Mouse (Mus musculus): ENCODE measurements around the gene Ruvbl1. TPM values are rescaled to one million over a fixed set of nuclear protein-coding genes. Genes with fewer than 3 reads are reported as not detected.

Gene Ruvbl1
- polyA plus RNA-seq, 1 experiment from 2014 or later: 192 TPM

DNA sequence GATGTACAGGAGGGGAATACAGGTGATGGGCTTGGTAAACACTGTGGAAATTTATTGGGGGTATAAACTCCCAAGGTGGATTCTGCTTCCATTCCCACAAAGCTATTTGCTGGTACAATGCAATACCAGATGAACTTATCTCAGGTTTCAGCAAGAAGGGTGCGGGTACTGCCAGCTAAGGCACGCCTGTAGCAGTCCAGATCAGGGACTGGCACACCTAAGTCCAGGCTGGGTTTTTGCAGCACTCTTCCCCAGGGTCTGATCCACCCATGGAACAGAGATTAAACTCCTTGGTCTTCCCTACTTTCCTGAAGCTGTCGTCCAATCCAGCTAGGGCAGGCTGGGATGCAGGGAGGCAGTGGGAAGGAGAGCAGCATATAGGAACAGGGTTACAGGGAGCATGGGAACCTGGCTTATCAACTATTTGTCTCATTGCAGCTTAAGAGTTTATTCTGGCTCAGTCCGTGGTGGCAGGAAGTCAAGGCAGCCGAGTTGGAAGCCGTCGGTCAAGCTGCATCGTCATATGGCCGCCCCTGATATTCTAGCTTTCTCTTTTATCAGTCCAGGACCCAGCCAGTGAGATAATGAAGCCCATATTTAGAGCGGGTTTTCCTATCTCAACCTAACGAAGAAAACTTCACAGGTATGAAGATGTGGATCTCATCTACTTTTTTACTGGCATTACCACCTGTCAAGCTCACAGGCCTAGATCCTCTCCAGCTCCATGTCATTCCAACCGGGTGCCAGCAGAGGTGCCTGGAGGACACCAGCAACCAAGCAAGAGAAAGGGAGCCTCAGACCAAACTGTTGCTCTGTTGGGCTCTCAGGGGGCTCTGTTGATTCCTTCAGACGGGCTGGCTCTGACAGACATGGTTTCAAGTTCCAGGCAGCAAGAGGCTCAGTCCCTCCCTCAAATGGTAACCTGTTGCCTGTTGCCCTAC lies 37.1 kb downstream of the Ruvbl1 start:
- WGBS: 78% methylated on average over 13 of the region's 13 CpGs

DNA sequence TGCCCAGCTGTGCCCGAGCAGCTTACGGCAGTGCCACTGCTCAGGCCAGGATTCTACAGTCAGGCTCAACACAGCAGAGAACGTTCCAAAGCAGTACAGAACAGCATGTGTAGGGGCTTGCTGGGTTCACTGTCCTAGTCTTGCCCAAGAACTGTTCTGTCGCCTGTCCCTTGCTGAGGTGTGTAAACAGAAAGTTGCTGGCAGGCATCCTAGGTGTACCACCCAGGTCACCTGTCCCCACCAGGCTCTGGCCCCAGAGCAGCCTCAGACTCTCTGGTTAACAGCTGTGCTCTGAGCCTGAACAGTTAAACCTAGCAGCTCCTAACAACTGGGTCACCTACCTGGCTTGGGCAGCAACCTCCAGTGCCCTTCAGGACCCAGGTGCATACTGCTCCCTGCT lies 37.8 kb downstream of the Ruvbl1 start:
- H3K27me3 ChIP-seq (ENCODE audit: low read depth, poor library complexity, severe bottlenecking): peaks cover 15% of the 10 kb centered on the region
- no peaks in the 10 kb centered on the region for H3K9me3 ChIP-seq (replicated peaks)
- H3K4me3 ChIP-seq: no peak overlapping the region
- DNase-seq (ENCODE audit: low spot score): no peak
- 96% methylated on average over 4 of the region's 4 CpGs for WGBS
- H3K27ac ChIP-seq (replicated peaks): no peak overlapping the region
- H3K36me3 ChIP-seq: peaks cover 69% of the 10 kb centered on the region
- peaks cover 11% of the 10 kb centered on the region for H3K4me1 ChIP-seq

More for the DNA sequence above, 37.1 kb downstream of the Ruvbl1 start:
- no peak overlapping the region for H3K27ac ChIP-seq (replicated peaks)
- H3K4me3 ChIP-seq: no peak overlapping the region
- no peaks in the 10 kb centered on the region for H3K9me3 ChIP-seq (replicated peaks)
- H3K36me3 ChIP-seq: peaks cover 69% of the 10 kb centered on the region
- DNase-seq (ENCODE audit: low spot score): no peak
- peaks cover 11% of the 10 kb centered on the region for H3K4me1 ChIP-seq
- peaks cover 15% of the 10 kb centered on the region for H3K27me3 ChIP-seq (ENCODE audit: low read depth, poor library complexity, severe bottlenecking)

- Histone ChIP-seq H3K36me3 (peaks cover 82% of the 10 kb centered on the region), H3K4me3 (no peak overlapping the region), H3K27me3 (ENCODE audit: low read depth, poor library complexity, severe bottlenecking) (no peaks in the 10 kb centered on the region), H3K4me1 (peaks cover 19% of the 10 kb centered on the region), H3K9me3 (replicated peaks) (no peaks in the 10 kb centered on the region), H3K27ac (replicated peaks) (no peak overlapping the region)
- DNase-seq (ENCODE audit: low spot score): no peak
- WGBS: 94% methylated on average over 8 of the region's 8 CpGs
Measured at GRCm38 (mm10) chr6:88513984-88514383, 48.8 kb downstream of the Ruvbl1 start.

DNA sequence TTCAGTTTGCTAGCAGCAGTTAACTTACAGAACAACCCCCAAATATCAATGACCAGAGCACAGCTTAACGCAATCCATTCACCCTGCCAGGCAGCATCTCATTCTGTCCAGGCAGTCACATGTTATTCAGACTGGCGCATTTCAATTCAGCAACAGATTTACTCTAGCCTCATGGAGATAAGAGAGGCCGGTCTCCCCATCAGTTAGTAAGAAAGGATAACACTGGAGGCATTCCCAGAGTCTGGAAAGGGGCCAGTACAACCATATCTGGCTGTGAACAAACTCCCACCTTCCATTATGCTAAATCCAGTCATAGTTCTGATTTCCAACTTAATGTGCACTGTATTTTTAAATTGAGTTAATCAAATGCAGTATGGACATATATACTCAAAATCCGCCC lies 49.3 kb downstream of the Ruvbl1 start:
- WGBS: 93% methylated on average over 4 of the region's 4 CpGs
- no peak for DNase-seq (ENCODE audit: low spot score)
- peaks cover 24% of the 10 kb centered on the region for H3K4me1 ChIP-seq

GRCm38 (mm10) chr6:88515971-88516370 lies 50.8 kb downstream of the Ruvbl1 start:
- no peak for DNase-seq (ENCODE audit: low spot score)
- WGBS: 84% methylated on average over 8 of the region's 8 CpGs
- Histone ChIP-seq H3K4me1 (peaks cover 28% of the 10 kb centered on the region), H3K36me3 (peaks cover 62% of the 10 kb centered on the region), H3K27me3 (ENCODE audit: low read depth, poor library complexity, severe bottlenecking) (no peaks in the 10 kb centered on the region), H3K4me3 (no peak overlapping the region), H3K27ac (replicated peaks) (no peak overlapping the region), H3K9me3 (replicated peaks) (no peaks in the 10 kb centered on the region)

More for the DNA sequence above, 49.3 kb downstream of the Ruvbl1 start:
- Histone ChIP-seq H3K36me3 (peaks cover 76% of the 10 kb centered on the region), H3K27me3 (ENCODE audit: low read depth, poor library complexity, severe bottlenecking) (no peaks in the 10 kb centered on the region), H3K9me3 (replicated peaks) (no peaks in the 10 kb centered on the region), H3K4me3 (no peak overlapping the region), H3K27ac (replicated peaks) (no peak overlapping the region)

GRCm38 (mm10) chr6:88516667-88517066 lies 51.5 kb downstream of the Ruvbl1 start:
- no peaks in the 10 kb centered on the region for H3K27me3 ChIP-seq (ENCODE audit: low read depth, poor library complexity, severe bottlenecking)
- DNase-seq (ENCODE audit: low spot score): no peak
- H3K27ac ChIP-seq (replicated peaks): no peak overlapping the region
- peak overlapping the region; percentile 95; the same call in 1 of the 2 replicates for H3K4me3 ChIP-seq
- WGBS: 86% methylated on average over 5 of the region's 5 CpGs
- peaks cover 28% of the 10 kb centered on the region for H3K4me1 ChIP-seq
- H3K9me3 ChIP-seq (replicated peaks): no peaks in the 10 kb centered on the region
- H3K36me3 ChIP-seq: peaks cover 55% of the 10 kb centered on the region

DNA sequence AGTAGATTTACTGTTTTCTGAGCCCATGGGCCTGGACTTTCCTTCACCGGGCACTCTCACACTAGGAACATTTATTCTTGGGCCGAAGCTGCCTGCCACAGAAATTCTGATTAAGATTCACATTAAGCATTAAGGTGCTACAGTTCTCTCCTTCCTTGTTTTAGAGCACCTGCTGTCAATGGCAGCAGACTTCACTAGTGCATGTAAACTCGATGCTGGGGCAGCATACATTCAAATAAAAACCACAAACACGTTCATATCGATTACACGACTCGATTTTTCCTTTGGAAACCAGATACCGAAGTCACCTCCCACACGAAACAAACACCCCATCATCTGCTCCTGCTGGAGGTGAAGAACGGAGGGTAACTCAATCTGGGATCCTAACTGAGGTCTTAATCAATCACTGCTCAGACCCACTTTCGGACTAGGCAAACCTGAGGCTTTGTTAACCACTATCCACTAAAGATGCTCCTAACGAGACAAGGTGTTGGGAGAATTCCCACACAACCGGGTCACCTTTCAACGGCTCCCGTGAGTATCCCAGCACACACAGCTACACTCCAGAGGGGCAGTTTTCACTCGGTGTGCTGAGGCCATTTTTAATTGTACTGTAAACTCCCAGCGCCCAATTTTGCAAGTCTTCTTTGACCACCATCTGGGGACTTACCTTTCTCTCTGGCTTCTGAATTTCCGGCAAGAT lies 52.6 kb downstream of the Ruvbl1 start:
- Histone ChIP-seq H3K4me3 (peak overlapping the region; percentile 95), H3K27ac (replicated peaks) (peak overlapping the region; percentile 89), H3K9me3 (replicated peaks) (no peaks in the 10 kb centered on the region), H3K27me3 (ENCODE audit: low read depth, poor library complexity, severe bottlenecking) (no peaks in the 10 kb centered on the region), H3K36me3 (peaks cover 43% of the 10 kb centered on the region), H3K4me1 (peaks cover 28% of the 10 kb centered on the region)
- DNase-seq (ENCODE audit: low spot score): peak; percentile 30
- 20% methylated on average over 18 of the region's 18 CpGs for WGBS

- DNase-seq (ENCODE audit: low spot score): peak; percentile 96
- peaks cover 28% of the 10 kb centered on the region for H3K4me1 ChIP-seq
- peak within 1 kb of the TSS; percentile 95 for H3K4me3 ChIP-seq
- no peaks in the 10 kb centered on the region for H3K27me3 ChIP-seq (ENCODE audit: low read depth, poor library complexity, severe bottlenecking)
- H3K9me3 ChIP-seq (replicated peaks): no peaks in the 10 kb centered on the region
- H3K27ac ChIP-seq (replicated peaks): peak within 1 kb of the TSS; percentile 89
- under 1% methylated on average over 73 of the region's 80 CpGs for WGBS
- H3K36me3 ChIP-seq: peaks cover 36% of the 10 kb centered on the region
Measured at GRCm38 (mm10) chr6:88518404-88519263, 53.4 kb downstream of the Ruvbl1 start, which contains the start of gene Sec61a1. Sec61a1 (minus strand) TSS chr6:88518905.

- Histone ChIP-seq H3K4me3 (no peak overlapping the region), H3K36me3 (peaks cover 4% of the 10 kb centered on the region), H3K27me3 (ENCODE audit: low read depth, poor library complexity, severe bottlenecking) (no peaks in the 10 kb centered on the region), H3K9me3 (replicated peaks) (no peaks in the 10 kb centered on the region), H3K4me1 (peaks cover 25% of the 10 kb centered on the region), H3K27ac (replicated peaks) (no peak overlapping the region)
- no peak for DNase-seq (ENCODE audit: low spot score)
- 89% methylated on average over 7 of the region's 7 CpGs for WGBS
Measured at GRCm38 (mm10) chr6:88521821-88522220, 56.6 kb downstream of the Ruvbl1 start.

- H3K27ac ChIP-seq (replicated peaks): no peak overlapping the region
- H3K4me1 ChIP-seq: peaks cover 17% of the 10 kb centered on the region
- H3K36me3 ChIP-seq: no peaks in the 10 kb centered on the region
- H3K9me3 ChIP-seq (replicated peaks): no peaks in the 10 kb centered on the region
- no peaks in the 10 kb centered on the region for H3K27me3 ChIP-seq (ENCODE audit: low read depth, poor library complexity, severe bottlenecking)
- WGBS: 80% methylated on average over 3 of the region's 3 CpGs
- no peak for DNase-seq (ENCODE audit: low spot score)
- no peak overlapping the region for H3K4me3 ChIP-seq
Measured at GRCm38 (mm10) chr6:88522606-88523005, 57.4 kb downstream of the Ruvbl1 start.

DNA sequence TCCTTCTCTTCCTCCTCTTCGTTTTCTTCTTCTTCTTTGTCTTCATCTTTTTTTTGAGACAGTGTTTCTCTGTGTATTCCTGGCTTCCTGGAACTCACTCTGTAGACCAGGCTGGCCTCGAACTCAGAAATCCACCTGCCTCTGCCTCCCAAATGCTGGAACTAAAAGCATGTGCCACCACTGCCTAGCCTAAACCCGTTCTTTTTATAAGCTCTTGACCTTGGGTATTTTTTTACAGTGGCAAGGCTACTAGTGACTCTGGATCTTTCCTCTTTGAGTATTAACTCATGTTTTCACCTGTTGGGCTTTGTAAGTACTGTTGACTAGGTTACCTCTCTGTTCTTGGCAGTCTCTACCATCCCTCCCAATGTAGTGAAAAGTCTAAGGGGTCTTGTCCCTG lies 57.8 kb downstream of the Ruvbl1 start:
- Histone ChIP-seq H3K36me3 (no peaks in the 10 kb centered on the region), H3K27ac (replicated peaks) (no peak overlapping the region), H3K4me3 (no peak overlapping the region), H3K9me3 (replicated peaks) (no peaks in the 10 kb centered on the region), H3K4me1 (peaks cover 12% of the 10 kb centered on the region), H3K27me3 (ENCODE audit: low read depth, poor library complexity, severe bottlenecking) (no peaks in the 10 kb centered on the region)
- WGBS: 71% methylated on average over 3 of the region's 3 CpGs
- DNase-seq (ENCODE audit: low spot score): no peak

DNA sequence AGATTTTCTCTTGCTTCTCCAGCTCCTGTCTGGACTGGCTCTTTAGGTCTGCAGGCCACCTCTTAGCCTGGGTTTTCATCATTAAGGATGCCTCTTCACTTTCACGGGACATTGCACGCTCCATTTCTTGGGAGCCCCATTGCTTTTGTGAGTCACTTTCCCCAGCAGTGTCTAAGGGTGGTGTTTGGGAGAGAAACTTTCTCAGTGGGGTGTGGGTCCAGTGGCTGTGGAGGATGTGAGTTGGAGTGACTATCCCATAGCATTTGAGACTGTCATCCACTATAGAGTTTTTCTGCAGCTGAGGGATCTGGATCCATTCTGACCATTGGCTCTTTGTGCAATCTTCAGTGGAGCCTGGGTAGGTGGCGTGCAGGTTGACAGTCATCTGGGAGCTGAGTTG lies 58.2 kb downstream of the Ruvbl1 start:
- 89% methylated on average over 3 of the region's 3 CpGs for WGBS
- Histone ChIP-seq H3K4me1 (peaks cover 12% of the 10 kb centered on the region), H3K27me3 (ENCODE audit: low read depth, poor library complexity, severe bottlenecking) (no peaks in the 10 kb centered on the region), H3K4me3 (no peak overlapping the region), H3K27ac (replicated peaks) (no peak overlapping the region), H3K36me3 (no peaks in the 10 kb centered on the region), H3K9me3 (replicated peaks) (no peaks in the 10 kb centered on the region)
- DNase-seq (ENCODE audit: low spot score): no peak

Data from midbrain, embryonic 10.5 days (tissue).